Mouse (Mus musculus): ENCODE measurements around the gene Glis1. TPM values are rescaled to one million over a fixed set of nuclear protein-coding genes. Genes with fewer than 3 reads are reported as not detected.

Glis1 gene
- total RNA-seq (2014; rRNA removed) = 0.43 and 1.6 TPM in 2 replicates
- 0.49 and 1.6 TPM in 2 replicates for polyA plus RNA-seq (2015; fragmentation: Nextera tagmentation; extraction: Ambion mirVana)

- H3K27me3 ChIP-seq (ENCODE audit: insufficient read depth, low read length) = peaks cover 24% of the 10 kb centered on the region
Observed at GRCm38 (mm10) chr4:107434356-107435237, at the start of gene Glis1. Gene Glis1, plus strand, starts transcription at chr4:107434591.

GRCm38 (mm10) chr4:107387038-107387437, 47.4 kb upstream of the Glis1 start:
- ATAC-seq (peak; percentile 50; the same call in 1 of the 2 replicates), DNase-seq (peak; percentile 45)
- peaks cover 42% of the 10 kb centered on the region for H3K36me3 ChIP-seq (ENCODE audit: insufficient read depth)
- 68% methylated on average over 4 of the region's 4 CpGs for WGBS
- no peak overlapping the region for H3K9ac ChIP-seq
- no peak overlapping the region for H3K27ac ChIP-seq (ENCODE audit: low read depth, low read length)
- no peaks in the 10 kb centered on the region for H3K9me3 ChIP-seq (ENCODE audit: low read length)
- H3K4me2 ChIP-seq (ENCODE audit: low read depth) = no peak overlapping the region
- no peak overlapping the region for H3K4me3 ChIP-seq (ENCODE audit: low read depth, low read length)
- no peaks in the 10 kb centered on the region for H3K4me1 ChIP-seq (ENCODE audit: insufficient read depth)
- no peaks in the 10 kb centered on the region for H3K27me3 ChIP-seq (ENCODE audit: insufficient read depth, low read length)
- no peak for TF ChIP-seq CTCF (IDR thresholded peaks at IDR 0.05; ENCODE audit: low read depth)

More at GRCm38 (mm10) chr4:107434356-107435237, at the start of gene Glis1:
- peak within 1 kb of the TSS; percentile 70 for H3K4me3 ChIP-seq (ENCODE audit: low read depth, low read length)
- no peak within 1 kb of the TSS for H3K27ac ChIP-seq (ENCODE audit: low read depth, low read length)
- H3K4me1 ChIP-seq (ENCODE audit: insufficient read depth) = peaks cover 4% of the 10 kb centered on the region; the same call in 1 of the 2 replicates
- peak within 1 kb of the TSS; percentile 65 for H3K9ac ChIP-seq
- no peaks in the 10 kb centered on the region for H3K36me3 ChIP-seq (ENCODE audit: insufficient read depth)
- DNase-seq (peak; percentile 70), ATAC-seq (peak; percentile 88)
- WGBS = 3% methylated on average over 95 of the region's 112 CpGs
- no peak for TF ChIP-seq CTCF (IDR thresholded peaks at IDR 0.05; ENCODE audit: low read depth)
- peak within 1 kb of the TSS; percentile 92 for H3K4me2 ChIP-seq (ENCODE audit: low read depth)
- H3K9me3 ChIP-seq (ENCODE audit: low read length) = no peaks in the 10 kb centered on the region

- 61% methylated on average over 8 of the region's 8 CpGs for WGBS
- Histone ChIP-seq H3K27ac (ENCODE audit: low read depth, low read length) (no peak overlapping the region), H3K36me3 (ENCODE audit: insufficient read depth) (peaks cover 43% of the 10 kb centered on the region), H3K4me3 (ENCODE audit: low read depth, low read length) (no peak overlapping the region), H3K4me1 (ENCODE audit: insufficient read depth) (no peaks in the 10 kb centered on the region), H3K9ac (no peak overlapping the region), H3K4me2 (ENCODE audit: low read depth) (no peak overlapping the region), H3K9me3 (ENCODE audit: low read length) (no peaks in the 10 kb centered on the region), H3K27me3 (ENCODE audit: insufficient read depth, low read length) (no peaks in the 10 kb centered on the region)
- peak; percentile 16 for DNase-seq
- ATAC-seq = peak; percentile 32
- TF ChIP-seq CTCF (IDR thresholded peaks at IDR 0.05; ENCODE audit: low read depth) = no peak
Observed at GRCm38 (mm10) chr4:107387465-107387864, 46.9 kb upstream of the Glis1 start.

- ATAC-seq = no peak
- DNase-seq = no peak
- no peak overlapping the region for H3K4me2 ChIP-seq (ENCODE audit: low read depth)
- H3K4me1 ChIP-seq (ENCODE audit: insufficient read depth) = no peaks in the 10 kb centered on the region
- H3K4me3 ChIP-seq (ENCODE audit: low read depth, low read length) = no peak overlapping the region
- no peaks in the 10 kb centered on the region for H3K27me3 ChIP-seq (ENCODE audit: insufficient read depth, low read length)
- no peaks in the 10 kb centered on the region for H3K9me3 ChIP-seq (ENCODE audit: low read length)
- H3K27ac ChIP-seq (ENCODE audit: low read depth, low read length) = no peak overlapping the region
- H3K9ac ChIP-seq = no peak overlapping the region
- no peak for TF ChIP-seq CTCF (IDR thresholded peaks at IDR 0.05; ENCODE audit: low read depth)
- H3K36me3 ChIP-seq (ENCODE audit: insufficient read depth) = peaks cover 37% of the 10 kb centered on the region
- WGBS = 98% methylated on average over 2 of the region's 2 CpGs
Observed at GRCm38 (mm10) chr4:107388291-107388690, 46.1 kb upstream of the Glis1 start.

- ATAC-seq (no peak), DNase-seq (no peak)
- no peak overlapping the region for H3K9ac ChIP-seq
- no peaks in the 10 kb centered on the region for H3K27me3 ChIP-seq (ENCODE audit: insufficient read depth, low read length)
- no peak overlapping the region for H3K27ac ChIP-seq (ENCODE audit: low read depth, low read length)
- H3K4me2 ChIP-seq (ENCODE audit: low read depth) = no peak overlapping the region
- H3K9me3 ChIP-seq (ENCODE audit: low read length) = no peaks in the 10 kb centered on the region
- WGBS = 94% methylated on average over 3 of the region's 3 CpGs
- no peaks in the 10 kb centered on the region for H3K4me1 ChIP-seq (ENCODE audit: insufficient read depth)
- TF ChIP-seq CTCF (IDR thresholded peaks at IDR 0.05; ENCODE audit: low read depth) = no peak
- no peak overlapping the region for H3K4me3 ChIP-seq (ENCODE audit: low read depth, low read length)
- peaks cover 33% of the 10 kb centered on the region for H3K36me3 ChIP-seq (ENCODE audit: insufficient read depth)
Observed at GRCm38 (mm10) chr4:107389345-107389744, 45.0 kb upstream of the Glis1 start.

GRCm38 (mm10) chr4:107393771-107394170, 40.6 kb upstream of the Glis1 start:
- no peak overlapping the region for H3K27ac ChIP-seq (ENCODE audit: low read depth, low read length)
- H3K27me3 ChIP-seq (ENCODE audit: insufficient read depth, low read length) = no peaks in the 10 kb centered on the region
- no peak overlapping the region for H3K4me3 ChIP-seq (ENCODE audit: low read depth, low read length)
- no peak overlapping the region for H3K4me2 ChIP-seq (ENCODE audit: low read depth)
- no peaks in the 10 kb centered on the region for H3K4me1 ChIP-seq (ENCODE audit: insufficient read depth)
- WGBS = 98% methylated on average over 2 of the region's 2 CpGs
- no peak overlapping the region for H3K9ac ChIP-seq
- peaks cover 32% of the 10 kb centered on the region for H3K36me3 ChIP-seq (ENCODE audit: insufficient read depth)
- ATAC-seq (no peak), DNase-seq (no peak)
- TF ChIP-seq CTCF (IDR thresholded peaks at IDR 0.05; ENCODE audit: low read depth) = no peak
- no peaks in the 10 kb centered on the region for H3K9me3 ChIP-seq (ENCODE audit: low read length)

GRCm38 (mm10) chr4:107420202-107420601, 14.2 kb upstream of the Glis1 start:
- Histone ChIP-seq H3K9ac (no peak overlapping the region), H3K27me3 (ENCODE audit: insufficient read depth, low read length) (no peaks in the 10 kb centered on the region), H3K9me3 (ENCODE audit: low read length) (no peaks in the 10 kb centered on the region), H3K36me3 (ENCODE audit: insufficient read depth) (no peaks in the 10 kb centered on the region), H3K4me1 (ENCODE audit: insufficient read depth) (no peaks in the 10 kb centered on the region), H3K4me2 (ENCODE audit: low read depth) (no peak overlapping the region), H3K27ac (ENCODE audit: low read depth, low read length) (no peak overlapping the region), H3K4me3 (ENCODE audit: low read depth, low read length) (no peak overlapping the region)
- ATAC-seq = no peak
- no peak for TF ChIP-seq CTCF (IDR thresholded peaks at IDR 0.05; ENCODE audit: low read depth)
- DNase-seq = no peak
- WGBS = 86% methylated on average over 4 of the region's 4 CpGs

Measured in forebrain, postnatal 0 days (tissue).